Comparison of ENCODE assay signal across 13 mouse cellular contexts in genomic region chr11:117880977-117881358, GRCm38 (mm10). TPM values are rescaled to one million over a fixed set of nuclear protein-coding genes. Genes with fewer than 3 reads are reported as not detected.
DNase-seq lines count a peak whose midpoint lies in the region; ATAC-seq and TF ChIP-seq lines count a peak whose summit lies in the region.
"Had no signal": no experiment of that assay in that cellular context is flagged by ENCODE, and none has a peak within 500 bp of the region (broad histone marks: within the 10 kb centered on the region; RNA-seq: fewer than 3 reads in every experiment).

No protein-coding gene starts in this region.

- H3K4me2 ChIP-seq in liver, embryonic 11.5 days, result no peak overlapping the region
- H3K4me2 ChIP-seq in liver, postnatal 0 days (ENCODE audit: low read depth, low read length), result no peak overlapping the region
- H3K4me2 ChIP-seq: heart, embryonic 13.5 days had no signal

- TF ChIP-seq CTCF in liver, adult 2 months (IDR thresholded peaks at IDR 0.05; ENCODE audit: low read depth, low read length), result no peak
- no peak for TF ChIP-seq CTCF in liver, postnatal 0 days (IDR thresholded peaks at IDR 0.05; ENCODE audit: low read depth)

- TF ChIP-seq EP300 in liver, postnatal 0 days (IDR thresholded peaks at IDR 0.05; ENCODE audit: low read depth), result no peak

- H3K27me3 ChIP-seq in liver, adult 2 months (ENCODE audit: control insufficient read depth, insufficient read depth, low read length), result no peaks in the 10 kb centered on the region
- no peaks in the 10 kb centered on the region; the same call in 1 of the 2 replicates for H3K27me3 ChIP-seq in liver, embryonic 11.5 days (replicated peaks; ENCODE audit: control insufficient read depth, insufficient read depth, low read length)
- no peaks in the 10 kb centered on the region for H3K27me3 ChIP-seq in liver, postnatal 0 days (ENCODE audit: insufficient read depth, low read length)

- DNase-seq in cerebellum, adult 9-10 months, result peak; percentile 20
- DNase-seq in liver, adult 2 months (ENCODE audit: extremely low read depth, low read depth, low spot score), result peak; percentile 15
- DNase-seq in liver, embryonic 11.5 days (ENCODE audit: low spot score), result no peak
- peak; percentile 16 for DNase-seq in MN1 (ENCODE audit: low spot score)
- DNase-seq in liver, postnatal 0 days, result no peak
- no peak for DNase-seq in embryo, embryonic 10.5 days (ENCODE audit: low spot score)
- no peak for DNase-seq in thymus, postnatal 0 days (ENCODE audit: low spot score)
- DNase-seq: spleen, adult 18-20 months; thymus, postnatal 25 days had no signal

- H3K4me1 ChIP-seq in liver, adult 2 months (ENCODE audit: control insufficient read depth, insufficient read depth, low read length), result peaks cover 22% of the 10 kb centered on the region
- peaks cover 37% of the 10 kb centered on the region for H3K4me1 ChIP-seq in liver, embryonic 11.5 days (replicated peaks; ENCODE audit: control insufficient read depth, insufficient read depth, low read length)
- peaks cover 43% of the 10 kb centered on the region for H3K4me1 ChIP-seq in liver, postnatal 0 days (ENCODE audit: insufficient read depth)

- no peaks in the 10 kb centered on the region for H3K79me2 ChIP-seq in liver, adult 2 months (ENCODE audit: control insufficient read depth, insufficient read depth, low read length)

- no peak for TF ChIP-seq POLR2A in liver, adult 2 months (IDR thresholded peaks at IDR 0.05; ENCODE audit: extremely low read depth, insufficient read depth, low read length)

- WGBS in liver, adult 2 months, result 74% methylated on average over 6 of the region's 6 CpGs
- WGBS in liver, embryonic 11.5 days, result 71% methylated on average over 6 of the region's 6 CpGs
- WGBS in liver, postnatal 0 days (ENCODE audit: insufficient replicate concordance), result 65% methylated on average over 6 of the region's 6 CpGs

- ATAC-seq in cerebellum, adult (ENCODE audit: insufficient number of reproducible peaks, low FRiP score, low TSS enrichment), result no peak
- ATAC-seq in liver, embryonic 11.5 days (replicated peaks; ENCODE audit: low FRiP score), result no peak
- ATAC-seq in liver, postnatal 0 days, result no peak

- H3K9ac ChIP-seq in liver, adult 2 months (ENCODE audit: low read depth, low read length), result no peak overlapping the region
- H3K9ac ChIP-seq in liver, embryonic 11.5 days (ENCODE audit: low read depth, low read length), result no peak overlapping the region
- no peak overlapping the region for H3K9ac ChIP-seq in liver, postnatal 0 days (replicated peaks)

- H3K27ac ChIP-seq in liver, adult 2 months (replicated peaks; ENCODE audit: insufficient read depth, low read depth, low read length), result peak overlapping the region; percentile 47
- H3K27ac ChIP-seq in liver, embryonic 11.5 days (ENCODE audit: low read depth, low read length), result no peak overlapping the region
- H3K27ac ChIP-seq in liver, postnatal 0 days (ENCODE audit: low read depth), result peak overlapping the region; percentile 77

- no peak overlapping the region for H3K4me3 ChIP-seq in liver, adult 2 months (ENCODE audit: insufficient read depth, low read depth, low read length)
- no peak overlapping the region for H3K4me3 ChIP-seq in liver, embryonic 11.5 days (ENCODE audit: low read depth, low read length)
- H3K4me3 ChIP-seq in liver, postnatal 0 days (ENCODE audit: low read depth, low read length), result no peak overlapping the region
- H3K4me3 ChIP-seq: heart, embryonic 13.5 days had no signal

- no peaks in the 10 kb centered on the region for H3K9me3 ChIP-seq in liver, embryonic 11.5 days (ENCODE audit: control insufficient read depth, low read length)
- H3K9me3 ChIP-seq in liver, postnatal 0 days (ENCODE audit: low read length), result no peaks in the 10 kb centered on the region
- H3K9me3 ChIP-seq: heart, embryonic 13.5 days had no signal

- H3K36me3 ChIP-seq in liver, adult 2 months (ENCODE audit: control insufficient read depth, insufficient read depth, low read length), result no peaks in the 10 kb centered on the region
- H3K36me3 ChIP-seq in liver, embryonic 11.5 days (ENCODE audit: control insufficient read depth, insufficient read depth, low read length), result no peaks in the 10 kb centered on the region
- no peaks in the 10 kb centered on the region for H3K36me3 ChIP-seq in liver, postnatal 0 days (replicated peaks; ENCODE audit: insufficient read depth, low read length)
- H3K36me3 ChIP-seq: heart, embryonic 13.5 days had no signal

RNA-seq across cellular contexts. Expression of gene Tha1, which starts 7.7 kb away (rescaled TPM):
- 6.1 and 7.4 TPM in 2 replicates for total RNA-seq in liver, adult 2 months (2014; rRNA removed)
- 10.0 and 11.4 TPM in 2 replicates for polyA plus RNA-seq in liver, adult 2 months (2012; rRNA removed)
- 1.5 and 1.7 TPM in 2 replicates for polyA plus RNA-seq in liver, embryonic 11.5 days (2014; fragmentation: Nextera tagmentation; extraction: Ambion mirVana)
- 6.6 and 7.1 TPM in 2 replicates for polyA plus RNA-seq in liver, postnatal 0 days (2015; fragmentation: Nextera tagmentation; extraction: Ambion mirVana)
- polyA plus RNA-seq in thymus, postnatal 0 days (2015; fragmentation: Nextera tagmentation; extraction: Ambion mirVana), result 9.0 and 9.4 TPM in 2 replicates

RNA-seq across cellular contexts. Expression of gene Tmem235, which starts 20.4 kb away (rescaled TPM):
- total RNA-seq in liver, adult 2 months (2014; rRNA removed), result not detected in 2 replicates
- not detected in 2 replicates for polyA plus RNA-seq in liver, adult 2 months (2012; rRNA removed)
- not detected in 2 replicates for polyA plus RNA-seq in liver, embryonic 11.5 days (2014; fragmentation: Nextera tagmentation; extraction: Ambion mirVana)
- not detected in 2 replicates for polyA plus RNA-seq in liver, postnatal 0 days (2015; fragmentation: Nextera tagmentation; extraction: Ambion mirVana)
- not detected in 2 replicates for polyA plus RNA-seq in thymus, postnatal 0 days (2015; fragmentation: Nextera tagmentation; extraction: Ambion mirVana)
- total RNA-seq: adrenal gland, adult 18-20 months; layer of hippocampus, adult 18-20 months had no signal
- polyA plus RNA-seq: heart, embryonic 13.5 days had no signal

RNA-seq across cellular contexts. Expression of gene Birc5, which starts 31.9 kb away (rescaled TPM):
- 0.65 and 2.0 TPM in 2 replicates for total RNA-seq in liver, adult 2 months (2014; rRNA removed)
- polyA plus RNA-seq in liver, adult 2 months (2012; rRNA removed), result 0.82 and 0.92 TPM in 2 replicates
- 430 and 440 TPM in 2 replicates for polyA plus RNA-seq in liver, embryonic 11.5 days (2014; fragmentation: Nextera tagmentation; extraction: Ambion mirVana)
- 193 and 197 TPM in 2 replicates for polyA plus RNA-seq in liver, postnatal 0 days (2015; fragmentation: Nextera tagmentation; extraction: Ambion mirVana)
- 457 and 480 TPM in 2 replicates for polyA plus RNA-seq in thymus, postnatal 0 days (2015; fragmentation: Nextera tagmentation; extraction: Ambion mirVana)

RNA-seq across cellular contexts. Expression of gene Tk1, which starts 55.1 kb away (rescaled TPM):
- total RNA-seq in liver, adult 2 months (2014; rRNA removed), result 56.9 and 65.1 TPM in 2 replicates
- 45.6 and 69.7 TPM in 2 replicates for polyA plus RNA-seq in liver, adult 2 months (2012; rRNA removed)
- 185 and 192 TPM in 2 replicates for polyA plus RNA-seq in liver, embryonic 11.5 days (2014; fragmentation: Nextera tagmentation; extraction: Ambion mirVana)
- 96.8 and 101 TPM in 2 replicates for polyA plus RNA-seq in liver, postnatal 0 days (2015; fragmentation: Nextera tagmentation; extraction: Ambion mirVana)
- polyA plus RNA-seq in thymus, postnatal 0 days (2015; fragmentation: Nextera tagmentation; extraction: Ambion mirVana), result 119 and 133 TPM in 2 replicates

RNA-seq across cellular contexts. Expression of gene Afmid, which starts 55.2 kb away (rescaled TPM):
- total RNA-seq in liver, adult 2 months (2014; rRNA removed), result 119 and 136 TPM in 2 replicates
- polyA plus RNA-seq in liver, adult 2 months (2012; rRNA removed), result 117 and 144 TPM in 2 replicates
- polyA plus RNA-seq in liver, embryonic 11.5 days (2014; fragmentation: Nextera tagmentation; extraction: Ambion mirVana), result 8.4 and 11.1 TPM in 2 replicates
- polyA plus RNA-seq in liver, postnatal 0 days (2015; fragmentation: Nextera tagmentation; extraction: Ambion mirVana), result 32.9 and 34.4 TPM in 2 replicates
- polyA plus RNA-seq in thymus, postnatal 0 days (2015; fragmentation: Nextera tagmentation; extraction: Ambion mirVana), result 6.5 and 6.9 TPM in 2 replicates

Comparison
In these comparisons a context has a peak if more than half of its experiments do, and no peak if none do; other contexts are left out.
1. DNase-seq: peak in cerebellum, adult 9-10 months (single experiment), liver, adult 2 months (single experiment) and MN1 (single experiment); none in liver, embryonic 11.5 days (single experiment), liver, postnatal 0 days (single experiment), embryo, embryonic 10.5 days (single experiment) and thymus, postnatal 0 days (single experiment).
2. RNA of gene Birc5, which starts 31.9 kb away (polyA plus RNA-seq): 457 to 480 TPM in thymus, postnatal 0 days, 430 to 440 TPM in liver, embryonic 11.5 days and 193 to 197 TPM in liver, postnatal 0 days; 0.82 to 0.92 TPM in liver, adult 2 months; every median in the first group is over 100 times any median in the second.